Mouse (Mus musculus) hindbrain, postnatal 0 days (tissue): ENCODE measurements at regions not wholly inside any gene's neighbourhood (a gene's known extent, or its start where the extent isn't known, plus 50 kb on each side); places are given as distances from the start of the nearest gene placed in this dataset.

Experiments used
- ATAC-seq: fragments of 200-750 bp; cut with Nextera tagmentation; 2 replicates; pipeline ENCODE4 v1.8.0; 2017; ENCODE audit warnings: mild to moderate bottlenecking, moderate TSS enrichment, moderate library complexity
- DNase-seq: peaks from one replicate; pipeline ENCODE4 v3.0.0-alpha.2; 2015; ENCODE audit warnings: low spot score
- H3K27ac ChIP-seq: fragments of 300-500 bp; sonication (generic); 2 replicates; pipeline ENCODE4 v1.5.1; 2014; ENCODE audit warnings: mild to moderate bottlenecking
- H3K27me3 ChIP-seq: fragments of 300-500 bp; sonication (generic); 2 replicates; pipeline ENCODE4 v1.6.1; 2014; ENCODE audit warnings: low read length, mixed read lengths; ENCODE audit not compliant: insufficient read depth
- H3K36me3 ChIP-seq: fragments of 300-500 bp; sonication (generic); 2 replicates; pipeline ENCODE4 v1.6.1; 2014; ENCODE audit warnings: low read length, mixed read lengths; ENCODE audit not compliant: insufficient read depth
- H3K4me1 ChIP-seq: fragments of 300-500 bp; sonication (generic); 2 replicates; pipeline ENCODE4 v1.6.1; 2014; ENCODE audit warnings: antibody characterized with exemption, low read length, mixed read lengths; ENCODE audit not compliant: insufficient read depth
- H3K4me2 ChIP-seq: fragments of 300-500 bp; sonication (generic); 2 replicates; pipeline ENCODE4 v1.6.1; 2014; ENCODE audit warnings: low read depth, mild to moderate bottlenecking, low read length, moderate library complexity, mixed read lengths
- H3K4me3 ChIP-seq: fragments of 300-500 bp; sonication (generic); 2 replicates; pipeline ENCODE4 v1.5.1; 2014; ENCODE audit warnings: low read length
- H3K9ac ChIP-seq: fragments of 300-500 bp; sonication (generic); replicated peaks from 2 replicates; pipeline ENCODE4 v1.6.1; 2014; ENCODE audit warnings: mild to moderate bottlenecking, low read length, moderate library complexity, mixed read lengths
- H3K9me3 ChIP-seq: fragments of 300-500 bp; sonication (generic); 2 replicates; pipeline ENCODE4 v1.6.1; 2016; ENCODE audit warnings: low read length, mixed read lengths
- CTCF ChIP-seq: IDR thresholded peaks from 2 replicates; pipeline ENCODE4 v1.5.1; 2016; ENCODE audit warnings: antibody characterized with exemption, control low read depth, low read depth
- WGBS: fragments of 180-500 bp; shearing (Covaris S2); extraction: QIAGEN DNeasy Blood & Tissue Kit; methylation state at CpG from one replicate; pipeline ENCODE4 v1.1.7; 2014; 5-methylcytosine and 5-hydroxymethylcytosine counted together

- no peak for ATAC-seq
- H3K27ac ChIP-seq = no peak overlapping the region
- peak; percentile 53 for DNase-seq
- no peaks in the 10 kb centered on the region for H3K36me3 ChIP-seq
- WGBS = 31% methylated on average over 3 of the region's 3 CpGs
- H3K4me1 ChIP-seq = no peaks in the 10 kb centered on the region
- H3K4me3 ChIP-seq = no peak overlapping the region
- TF ChIP-seq CTCF = no peak
- no peaks in the 10 kb centered on the region for H3K27me3 ChIP-seq
- H3K9me3 ChIP-seq = no peaks in the 10 kb centered on the region
- H3K9ac ChIP-seq = no peak overlapping the region
- H3K4me2 ChIP-seq = no peak overlapping the region
Observed at GRCm38 (mm10) chr10:83895741-83896150, 173.1 kb downstream of the 1500009L16Rik start.

GRCm38 (mm10) chr10:83896160-83896559 lies 173.5 kb downstream of the 1500009L16Rik start:
- H3K4me1 ChIP-seq = no peaks in the 10 kb centered on the region

GRCm38 (mm10) chr10:83897558-83897957 lies 174.9 kb downstream of the 1500009L16Rik start:
- Histone ChIP-seq H3K4me2 (no peak overlapping the region), H3K9me3 (no peaks in the 10 kb centered on the region), H3K4me1 (no peaks in the 10 kb centered on the region), H3K27me3 (no peaks in the 10 kb centered on the region), H3K9ac (no peak overlapping the region), H3K27ac (no peak overlapping the region), H3K4me3 (no peak overlapping the region), H3K36me3 (no peaks in the 10 kb centered on the region)
- ATAC-seq (no peak), DNase-seq (no peak)
- WGBS = 90% methylated on average over 6 of the region's 6 CpGs
- no peak for TF ChIP-seq CTCF

More at GRCm38 (mm10) chr10:83896160-83896559, 173.5 kb downstream of the 1500009L16Rik start:
- WGBS = 79% methylated on average over 5 of the region's 5 CpGs
- H3K27ac ChIP-seq = no peak overlapping the region
- ATAC-seq = no peak
- TF ChIP-seq CTCF = no peak
- H3K9ac ChIP-seq = no peak overlapping the region
- DNase-seq = no peak
- no peaks in the 10 kb centered on the region for H3K27me3 ChIP-seq
- no peak overlapping the region for H3K4me3 ChIP-seq
- H3K9me3 ChIP-seq = no peaks in the 10 kb centered on the region
- no peak overlapping the region for H3K4me2 ChIP-seq
- no peaks in the 10 kb centered on the region for H3K36me3 ChIP-seq

GRCm38 (mm10) chr10:83906751-83907150 lies 184.1 kb downstream of the 1500009L16Rik start:
- no peaks in the 10 kb centered on the region for H3K9me3 ChIP-seq
- peak; percentile 58; the same call in 1 of the 2 replicates for ATAC-seq
- no peak overlapping the region for H3K27ac ChIP-seq
- 41% methylated on average over 8 of the region's 8 CpGs for WGBS
- no peak overlapping the region for H3K4me2 ChIP-seq
- H3K9ac ChIP-seq = no peak overlapping the region
- no peaks in the 10 kb centered on the region for H3K4me1 ChIP-seq
- no peak for TF ChIP-seq CTCF
- DNase-seq = no peak
- H3K36me3 ChIP-seq = no peaks in the 10 kb centered on the region
- H3K4me3 ChIP-seq = no peak overlapping the region
- no peaks in the 10 kb centered on the region for H3K27me3 ChIP-seq

DNA sequence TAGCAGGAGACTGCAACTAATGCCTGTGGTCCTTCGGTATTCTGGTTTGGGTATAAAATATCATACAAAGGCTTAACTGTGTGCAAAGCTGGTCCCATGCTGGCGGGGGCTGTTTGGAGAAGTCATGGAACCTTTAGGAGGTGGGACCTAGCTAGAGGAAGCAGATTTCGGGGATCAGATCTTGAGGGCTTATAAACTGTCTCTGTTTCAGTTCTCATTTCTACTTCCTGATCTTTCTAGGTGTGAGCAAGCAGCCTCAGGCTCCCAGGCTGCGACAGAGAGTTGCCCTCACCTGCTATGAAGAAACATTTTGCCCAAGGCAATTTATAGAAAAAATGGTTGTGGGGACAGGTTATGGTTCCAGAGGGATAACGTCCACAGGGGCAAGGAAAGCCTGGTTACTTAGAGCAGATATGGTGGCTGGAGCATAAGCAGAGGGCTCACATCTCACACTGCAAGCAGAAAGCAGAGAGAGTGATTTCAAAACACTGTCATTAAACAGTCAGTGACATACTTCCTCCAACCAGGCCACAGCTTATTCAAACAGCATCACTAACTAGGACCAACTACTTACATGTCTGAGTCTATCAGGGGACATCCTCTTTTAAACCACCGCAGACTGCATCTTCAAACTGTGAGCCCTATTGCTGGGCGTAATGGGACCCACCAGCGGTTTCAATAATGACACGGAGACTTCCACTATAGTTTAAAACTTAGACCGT lies 188.1 kb downstream of the 1500009L16Rik start:
- Histone ChIP-seq H3K36me3 (no peaks in the 10 kb centered on the region), H3K4me2 (no peak overlapping the region), H3K27ac (no peak overlapping the region), H3K9me3 (no peaks in the 10 kb centered on the region), H3K27me3 (no peaks in the 10 kb centered on the region), H3K9ac (no peak overlapping the region), H3K4me1 (peaks cover 7% of the 10 kb centered on the region; the same call in 1 of the 2 replicates), H3K4me3 (no peak overlapping the region)
- no peak for DNase-seq
- no peak for ATAC-seq
- WGBS = 91% methylated on average over 10 of the region's 10 CpGs
- TF ChIP-seq CTCF = no peak

- Histone ChIP-seq H3K4me1 (peaks cover 7% of the 10 kb centered on the region; the same call in 1 of the 2 replicates), H3K9me3 (0 out of 2 replicates have a peak, but pooled peaks cover 1% of the 10 kb centered on the region), H3K27ac (no peak overlapping the region), H3K9ac (no peak overlapping the region), H3K4me3 (no peak overlapping the region), H3K4me2 (no peak overlapping the region), H3K36me3 (no peaks in the 10 kb centered on the region), H3K27me3 (no peaks in the 10 kb centered on the region)
- peak; percentile 27 for DNase-seq
- ATAC-seq = no peak
- 24% methylated on average over 12 of the region's 12 CpGs for WGBS
- no peak for TF ChIP-seq CTCF
Observed at GRCm38 (mm10) chr10:83914401-83915132, 191.9 kb downstream of the 1500009L16Rik start.
